Mouse (Mus musculus): Measurements from ENCODE around the gene Gm39566. TPM values are rescaled to one million over a fixed set of nuclear protein-coding genes. Genes with fewer than 3 reads are reported as not detected.

The Gm39566 gene
- total RNA-seq, 2 experiments from 2014 or later = not detected

GRCm38 (mm10) chr11:69766872-69767624 is 48.0 kb downstream of the Gm39566 start:
- intact Hi-C loops (cut with DNase I) = no loop called here
- no peak for DNase-seq

- DNase-seq = peak; percentile 53 to 66
- intact Hi-C loops (cut with DNase I) = no loop called here
Observed at GRCm38 (mm10) chr11:69766126-69766609, 48.9 kb downstream of the Gm39566 start.

GRCm38 (mm10) chr11:69765221-69766125 is 49.6 kb downstream of the Gm39566 start, which contains the start of gene Zbtb4:
Gene Zbtb4, plus strand, starts transcription at chr11:69765912.
- DNase-seq = peak; percentile 28 to 49
- intact Hi-C loops (cut with DNase I) = no loop called here

GRCm38 (mm10) chr11:69763551-69763950 is 51.5 kb downstream of the Gm39566 start:
- intact Hi-C loops (cut with DNase I) = loop anchor here (5.0 kb wide), 2 partner anchors 39 to 114 kb away; partner anchors contain the start of genes Fgf11 and Tmem95
- DNase-seq = no peak

GRCm38 (mm10) chr11:69761868-69762267 is 53.2 kb downstream of the Gm39566 start, which contains the start of gene Slc35g3:
Gene Slc35g3, minus strand, starts transcription at chr11:69761968.
- intact Hi-C loops (cut with DNase I) = loop anchor here (5.0 kb wide), 2 partner anchors 40 to 115 kb away; partner anchors contain the start of genes Fgf11 and Tmem95
- no peak for DNase-seq

Other genes with a start within 250 kb of the Gm39566 start
- 1 to 10 TPM; 2.6 to 2.8 TPM for gene Wrap53, start 235.0 kb downstream of the Gm39566 start, total RNA-seq (2021)
- gene Trp53, start 234.9 kb downstream of the Gm39566 start, total RNA-seq (2021) = 10 to 100 TPM; 10.7 to 15.8 TPM
- gene Atp1b2, start 209.4 kb downstream of the Gm39566 start, total RNA-seq (2021) = 100 to 1,000 TPM; 380 to 461 TPM
- not detected for gene Shbg, start 197.4 kb downstream of the Gm39566 start, total RNA-seq (2021)
- 1 to 10 TPM; 3.0 to 3.2 TPM for gene Sat2, start 193.3 kb downstream of the Gm39566 start, total RNA-seq (2021)
- gene Fxr2, start 182.3 kb downstream of the Gm39566 start, total RNA-seq (2021) = 10 to 100 TPM; 77.7 to 91.9 TPM
- not detected for gene Sox15, start 160.0 kb downstream of the Gm39566 start, total RNA-seq (2021)
- gene Mpdu1, start 152.7 kb downstream of the Gm39566 start, total RNA-seq (2021) = 1 to 10 TPM; 8.0 to 8.3 TPM
- gene Cd68, start 149.1 kb downstream of the Gm39566 start, total RNA-seq (2021) = 1 to 10 TPM; 2.6 to 3.2 TPM
- gene Eif4a1, start 142.9 kb downstream of the Gm39566 start, total RNA-seq (2021) = 100 to 1,000 TPM in 1 of 2 experiments, 10 to 100 TPM in 1; 74.1 to 103 TPM
- gene Senp3, start 133.2 kb downstream of the Gm39566 start, total RNA-seq (2021) = 10 to 100 TPM; 22.7 TPM
- gene Tnfsf13, start 129.5 kb downstream of the Gm39566 start, total RNA-seq (2021) = under 1 TPM; 0.39 to 0.92 TPM
- 10 to 100 TPM in 1 of 2 experiments, 1 to 10 TPM in 1; 8.6 to 10.4 TPM for gene Tnfsf12, start 119.4 kb downstream of the Gm39566 start, total RNA-seq (2021)
- gene Tnfsfm13, start 119.2 kb downstream of the Gm39566 start, total RNA-seq (2021) = 1 to 10 TPM; 1.3 to 1.5 TPM
- gene Polr2a, start 56.7 kb downstream of the Gm39566 start, total RNA-seq (2021) = 10 to 100 TPM; 28.7 to 29.2 TPM
- not detected for gene Slc35g3, start 53.3 kb downstream of the Gm39566 start, total RNA-seq (2021)
- 10 to 100 TPM; 24.3 to 26.2 TPM for gene Zbtb4, start 49.4 kb downstream of the Gm39566 start, total RNA-seq (2021)
- 10 to 100 TPM; 29.2 to 33.1 TPM for gene Chrnb1, start 19.4 kb downstream of the Gm39566 start, total RNA-seq (2021)
- gene Fgf11, start 13.4 kb downstream of the Gm39566 start, total RNA-seq (2021) = 1 to 10 TPM; 4.6 to 4.8 TPM
- under 1 TPM; 0.12 to 0.20 TPM for gene Tmem102, start 9.7 kb downstream of the Gm39566 start, total RNA-seq (2021)
- not detected for gene Spem2, start 3.2 kb upstream of the Gm39566 start, total RNA-seq (2021)
- not detected for gene Spem1, start 6.9 kb upstream of the Gm39566 start, total RNA-seq (2021)
- gene Nlgn2, start 22.5 kb upstream of the Gm39566 start, total RNA-seq (2021) = 1 to 10 TPM; 2.4 to 2.9 TPM
- 100 to 1,000 TPM; 104 to 140 TPM for gene Tmem256, start 23.2 kb upstream of the Gm39566 start, total RNA-seq (2021)
- 10 to 100 TPM; 10.6 to 11.2 TPM for gene Plscr3, start 31.1 kb upstream of the Gm39566 start, total RNA-seq (2021)
- not detected for gene Tnk1, start 43.4 kb upstream of the Gm39566 start, total RNA-seq (2021)
- not detected for gene Tmem95, start 62.7 kb upstream of the Gm39566 start, total RNA-seq (2021)
- 1 to 10 TPM; 1.3 to 1.5 TPM for gene Kctd11, start 66.1 kb upstream of the Gm39566 start, total RNA-seq (2021)
- gene Acap1, start 80.2 kb upstream of the Gm39566 start, total RNA-seq (2021) = 1 to 10 TPM in 1 of 2 experiments, under 1 TPM in 1; 0.27 to 1.1 TPM
- gene 2810408A11Rik, start 85.7 kb upstream of the Gm39566 start, total RNA-seq (2021) = under 1 TPM in 1 of 2 experiments, not detected in 1; 0.59 TPM
- gene Neurl4, start 85.8 kb upstream of the Gm39566 start, total RNA-seq (2021) = 10 to 100 TPM; 22.9 to 23.1 TPM
- gene Gps2, start 98.6 kb upstream of the Gm39566 start, total RNA-seq (2021) = 10 to 100 TPM; 33.9 to 42.5 TPM
- gene Eif5a, start 106.7 kb upstream of the Gm39566 start, total RNA-seq (2021) = 100 to 1,000 TPM; 402 to 432 TPM
- gene Ybx2, start 120.5 kb upstream of the Gm39566 start, total RNA-seq (2021) = 10 to 100 TPM in 1 of 2 experiments, 1 to 10 TPM in 1; 5.4 to 10.6 TPM
- 100 to 1,000 TPM; 382 to 407 TPM for gene Slc2a4, start 132.9 kb upstream of the Gm39566 start, total RNA-seq (2021)
- not detected for gene Cldn7, start 149.5 kb upstream of the Gm39566 start, total RNA-seq (2021)
- 100 to 1,000 TPM; 171 to 246 TPM for gene Ctdnep1, start 165.9 kb upstream of the Gm39566 start, total RNA-seq (2021)
- 10 to 100 TPM; 29.0 to 34.6 TPM for gene Elp5, start 167.2 kb upstream of the Gm39566 start, total RNA-seq (2021)
- 100 to 1,000 TPM; 142 to 178 TPM for gene Gabarap, start 175.8 kb upstream of the Gm39566 start, total RNA-seq (2021)
- gene Phf23, start 180.5 kb upstream of the Gm39566 start, total RNA-seq (2021) = 10 to 100 TPM; 12.6 to 16.5 TPM
- gene Dvl2, start 185.3 kb upstream of the Gm39566 start, total RNA-seq (2021) = 1 to 10 TPM; 3.3 to 4.6 TPM
- 100 to 1,000 TPM; 320 to 384 TPM for gene Acadvl, start 200.1 kb upstream of the Gm39566 start, total RNA-seq (2021)
- 1 to 10 TPM; 4.9 to 6.5 TPM for gene Dlg4, start 201.6 kb upstream of the Gm39566 start, total RNA-seq (2021)
- not detected for gene Asgr1, start 238.8 kb upstream of the Gm39566 start, total RNA-seq (2021)

Data from gastrocnemius, postnatal 36 days (tissue).